Mouse (Mus musculus) liver, embryonic 16.5 days (tissue): ENCODE measurements around the gene Ftsj1. TPM values are rescaled to one million over a fixed set of nuclear protein-coding genes. Genes with fewer than 3 reads are reported as not detected.
A peak's percentile ranks its signal among the peaks of the same experiment; 100 is the strongest.

Experiments used
- ATAC-seq: fragments of 200-750 bp; cut with Nextera tagmentation; 2 replicates; pipeline ENCODE4 v1.8.0; 2017; ENCODE audit warnings: low read depth, mild to moderate bottlenecking, moderate number of reproducible peaks, moderate library complexity
- H3K27ac ChIP-seq: fragments of 300-500 bp; sonication (generic); 2 replicates; pipeline ENCODE4 v1.5.1; 2014; ENCODE audit warnings: mild to moderate bottlenecking, low read length
- H3K27me3 ChIP-seq: fragments of 300-500 bp; sonication (generic); 2 replicates; pipeline ENCODE4 v1.6.1; 2014; ENCODE audit warnings: low read depth, low read length, mixed read lengths; ENCODE audit not compliant: control insufficient read depth, insufficient read depth
- H3K36me3 ChIP-seq: fragments of 300-500 bp; sonication (generic); 2 replicates; pipeline ENCODE4 v1.6.1; 2014; ENCODE audit warnings: mild to moderate bottlenecking; ENCODE audit not compliant: control insufficient read depth, insufficient read depth
- H3K4me1 ChIP-seq: fragments of 300-500 bp; sonication (generic); 2 replicates; pipeline ENCODE4 v1.6.1; 2014; ENCODE audit warnings: low read depth, low read length, mixed read lengths; ENCODE audit not compliant: control insufficient read depth
- H3K4me2 ChIP-seq: fragments of 300-500 bp; sonication (generic); 2 replicates; pipeline ENCODE4 v1.6.1; 2014; ENCODE audit warnings: low read depth, low read length, mixed read lengths
- H3K4me3 ChIP-seq: fragments of 300-500 bp; sonication (generic); 2 replicates; pipeline ENCODE4 v1.5.1; 2014; ENCODE audit warnings: low read depth, mild to moderate bottlenecking, low read length
- H3K9ac ChIP-seq: fragments of 300-500 bp; sonication (generic); 2 replicates; pipeline ENCODE4 v1.6.1; 2014; ENCODE audit warnings: low read depth, low read length
- H3K9me3 ChIP-seq: fragments of 300-500 bp; sonication (generic); replicated peaks from 2 replicates; pipeline ENCODE4 v1.6.1; 2016; ENCODE audit warnings: low read length; ENCODE audit not compliant: control insufficient read depth
- WGBS: fragments of 180-500 bp; shearing (Covaris S2); extraction: QIAGEN DNeasy Blood & Tissue Kit; methylation state at CpG from one replicate; pipeline ENCODE4 v1.1.7; 2014; ENCODE audit not compliant: insufficient replicate concordance; 5-methylcytosine and 5-hydroxymethylcytosine counted together
- polyA plus RNA-seq: library from polyadenylated mRNA; unstranded; fragments of >200 nt; fragmentation: Nextera tagmentation; extraction: Ambion mirVana; gene quantifications from 2 replicates; pipeline ENCODE4 v1.2.1, GENCODE M21; 2015

Gene Ftsj1
- polyA plus RNA-seq, 1 experiment from 2014 or later: 29.3 TPM

DNA sequence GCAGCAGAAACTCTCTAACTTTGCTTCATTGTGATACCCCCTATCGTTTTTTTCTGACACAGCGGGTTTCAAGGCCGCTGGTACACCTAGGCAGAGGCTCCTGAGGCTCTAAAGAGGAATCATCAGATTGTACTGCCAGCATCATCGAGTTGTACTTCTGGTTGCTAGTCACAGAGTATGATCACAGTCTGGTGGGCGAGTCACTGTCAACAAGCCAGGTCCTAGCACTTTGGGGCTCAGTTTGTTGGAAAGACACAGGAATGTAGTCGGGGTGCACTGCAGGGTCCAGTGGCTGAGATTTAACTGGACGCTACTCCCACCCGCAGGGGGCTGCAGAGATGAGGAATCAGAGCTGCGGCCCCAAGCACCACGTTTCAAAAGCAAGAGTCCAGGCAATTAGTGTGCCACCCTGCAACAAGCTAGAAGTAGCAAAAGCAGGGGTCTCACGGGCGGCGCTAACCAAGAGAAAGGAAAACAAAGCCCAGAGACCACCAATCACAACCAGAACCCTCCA lies 60.0 kb downstream of the Ftsj1 start:
- Histone ChIP-seq H3K9me3 (no peaks in the 10 kb centered on the region), H3K9ac (peak overlapping the region; percentile 80), H3K36me3 (no peaks in the 10 kb centered on the region), H3K27me3 (no peaks in the 10 kb centered on the region), H3K4me2 (peak overlapping the region; percentile 71), H3K27ac (peak overlapping the region; percentile 70), H3K4me1 (peaks cover 2% of the 10 kb centered on the region), H3K4me3 (peak overlapping the region; percentile 75)
- no peak; the same call in 1 of the 2 replicates for ATAC-seq
- WGBS: 11% methylated on average over 13 of the region's 13 CpGs

Other genes with a start within 250 kb of the Ftsj1 start
- 0.13 and 0.28 TPM in 2 replicates for gene Glod5, start 233.9 kb downstream of the Ftsj1 start, polyA plus RNA-seq
- 28.6 and 30.1 TPM in 2 replicates for gene Suv39h1, start 177.6 kb downstream of the Ftsj1 start, polyA plus RNA-seq
- 1.6 and 1.7 TPM in 2 replicates for gene Was, start 161.9 kb downstream of the Ftsj1 start, polyA plus RNA-seq
- gene Wdr13, start 119.5 kb downstream of the Ftsj1 start, polyA plus RNA-seq: 5.3 and 6.5 TPM in 2 replicates
- 217 and 231 TPM in 2 replicates for gene Rbm3, start 106.5 kb downstream of the Ftsj1 start, polyA plus RNA-seq
- 3.9 and 5.3 TPM in 2 replicates for gene Tbc1d25, start 76.2 kb downstream of the Ftsj1 start, polyA plus RNA-seq
- gene Ebp, start 58.9 kb downstream of the Ftsj1 start, polyA plus RNA-seq: 82.8 and 90.1 TPM in 2 replicates
- gene Porcn, start 45.9 kb downstream of the Ftsj1 start, polyA plus RNA-seq: 1.0 and 1.3 TPM in 2 replicates
- 52.6 and 53.9 TPM in 2 replicates for gene Slc38a5, start 18.7 kb upstream of the Ftsj1 start, polyA plus RNA-seq
- gene Ssxb10, start 75.0 kb upstream of the Ftsj1 start, polyA plus RNA-seq: not detected in 2 replicates
- gene Ssxb9, start 114.6 kb upstream of the Ftsj1 start, polyA plus RNA-seq: not detected in 2 replicates
- not detected in 2 replicates for gene Ssxb1, start 160.9 kb upstream of the Ftsj1 start, polyA plus RNA-seq
- gene Ssxb2, start 209.3 kb upstream of the Ftsj1 start, polyA plus RNA-seq: not detected in 2 replicates